Mouse (Mus musculus) MEL (cell line): ENCODE measurements around the gene Pkd1l2. TPM values are rescaled to one million over a fixed set of nuclear protein-coding genes. Genes with fewer than 3 reads are reported as not detected.

Experiments
- DNase-seq: peaks from one replicate; pipeline ENCODE4 v3.0.0; 2011; ENCODE audit warnings: low read depth, low spot score
- H3K27ac ChIP-seq: 2 replicates; pipeline ENCODE4 v1.5.1; 2012; ENCODE audit warnings: low read depth, mild to moderate bottlenecking, control low read depth, low read length, moderate library complexity; ENCODE audit not compliant: control insufficient read depth
- H3K27me3 ChIP-seq, 2 experiments: fragments of 150-350 bp in 1 of 2; sonication (generic) in 1 of 2; 2 replicates each; pipeline ENCODE4 v1.6.1; 2012; ENCODE audit warnings: low read length in 2 of 2, mild to moderate bottlenecking in 2 of 2, improper control_type of control experiment in 1 of 2, moderate library complexity in 1 of 2; ENCODE audit not compliant: insufficient read depth in 2 of 2, control insufficient read depth in 1 of 2
- H3K36me3 ChIP-seq, 2 experiments: 2 replicates each; pipeline ENCODE4 v1.6.1; 2012 to 2014; ENCODE audit warnings: low read length in 2 of 2, improper control_type of control experiment in 1 of 2, inconsistent platforms in 1 of 2, mild to moderate bottlenecking in 1 of 2; ENCODE audit not compliant: insufficient read depth in 2 of 2, control insufficient read depth in 1 of 2
- H3K4me1 ChIP-seq, 2 experiments: fragments of 150-350 bp in 1 of 2; sonication (generic) in 1 of 2; 2 replicates each; pipeline ENCODE4 v1.6.1; 2012; ENCODE audit warnings: low read length in 2 of 2, improper control_type of control experiment in 1 of 2, mild to moderate bottlenecking in 1 of 2; ENCODE audit not compliant: insufficient read depth in 2 of 2, control insufficient read depth in 1 of 2
- H3K4me3 ChIP-seq, 2 experiments: fragments of 150-350 bp in 1 of 2; sonication (generic) in 1 of 2; 2 replicates each; pipeline ENCODE4 v1.5.1; 2012; ENCODE audit warnings: low read depth in 2 of 2, low read length in 2 of 2, mild to moderate bottlenecking in 2 of 2, moderate library complexity in 2 of 2, control low read depth in 1 of 2, improper control_type of control experiment in 1 of 2; ENCODE audit not compliant: control insufficient read depth in 1 of 2, insufficient read depth in 1 of 2
- H3K79me2 ChIP-seq: 2 replicates; pipeline ENCODE4 v1.6.1; 2012; ENCODE audit warnings: mild to moderate bottlenecking, low read length, moderate library complexity; ENCODE audit not compliant: control insufficient read depth, poor library complexity, insufficient read depth
- H3K9ac ChIP-seq: 2 replicates; pipeline ENCODE4 v1.6.1; 2012; ENCODE audit warnings: low read depth, mild to moderate bottlenecking, control low read depth, low read length, moderate library complexity; ENCODE audit not compliant: control insufficient read depth, poor library complexity, severe bottlenecking
- H3K9me3 ChIP-seq: fragments of 150-350 bp; sonication (generic); replicated peaks from 2 replicates; pipeline ENCODE4 v1.6.1; 2012; ENCODE audit warnings: mild to moderate bottlenecking, low read length, improper control_type of control experiment, moderate library complexity; ENCODE audit not compliant: insufficient read depth
- CHD2 ChIP-seq: IDR thresholded peaks from 2 replicates; pipeline ENCODE4 v1.6.1; 2011; ENCODE audit warnings: low read length, improper control_type of control experiment
- CTCF ChIP-seq, 3 experiments: IDR thresholded peaks in 2 of 3; conservative IDR thresholded peaks in 1 of 3; 2 replicates each; pipeline ENCODE4 v1.5.1; 2011 to 2012; ENCODE audit warnings: low read length in 3 of 3, low read depth in 2 of 3, mild to moderate bottlenecking in 2 of 3, improper control_type of control experiment in 1 of 3, inconsistent platforms in 1 of 3, mixed read lengths in 1 of 3, moderate library complexity in 1 of 3; ENCODE audit not compliant: control insufficient read depth in 1 of 3, insufficient read depth in 1 of 3, poor library complexity in 1 of 3, severe bottlenecking in 1 of 3
- ELF1 ChIP-seq: IDR thresholded peaks from 2 replicates; pipeline ENCODE4 v1.6.1; 2014; ENCODE audit warnings: low read depth, mild to moderate bottlenecking, inconsistent platforms, low read length, improper control_type of control experiment, moderate library complexity
- EP300 ChIP-seq, 2 experiments: IDR thresholded peaks; 2 replicates each; pipeline ENCODE4 v1.6.1; 2011; ENCODE audit warnings: improper control_type of control experiment in 2 of 2, low read length in 2 of 2, low read depth in 1 of 2, mild to moderate bottlenecking in 1 of 2
- ETS1 ChIP-seq: IDR thresholded peaks from 2 replicates; pipeline ENCODE4 v1.6.1; 2012; ENCODE audit warnings: low read depth, mild to moderate bottlenecking, inconsistent platforms, low read length, improper control_type of control experiment, moderate library complexity
- GABPA ChIP-seq: IDR thresholded peaks from 2 replicates; pipeline ENCODE4 v1.6.1; 2012; ENCODE audit warnings: low read depth, mild to moderate bottlenecking, inconsistent platforms, low read length, improper control_type of control experiment, moderate library complexity
- GATA1 ChIP-seq: IDR thresholded peaks from 2 replicates; pipeline ENCODE4 v1.6.1; 2011; ENCODE audit warnings: low read depth, low read length, improper control_type of control experiment
- JUND ChIP-seq: IDR thresholded peaks from 2 replicates; pipeline ENCODE4 v1.6.1; 2011; ENCODE audit warnings: low read depth, mild to moderate bottlenecking, improper control_type of control experiment, low read length
- KAT2A ChIP-seq: conservative IDR thresholded peaks from 2 replicates; pipeline ENCODE4 v1.6.1; 2012; ENCODE audit warnings: low read depth, low read length, improper control_type of control experiment, inconsistent platforms
- MAFK ChIP-seq: IDR thresholded peaks from 2 replicates; pipeline ENCODE4 v1.6.1; 2011; ENCODE audit warnings: low read depth, mild to moderate bottlenecking, low read length, improper control_type of control experiment, borderline replicate concordance
- MAX ChIP-seq: IDR thresholded peaks from 2 replicates; pipeline ENCODE4 v1.6.1; 2011; ENCODE audit warnings: low read length, improper control_type of control experiment
- MYB ChIP-seq: IDR thresholded peaks from 2 replicates; pipeline ENCODE4 v1.6.1; 2011; ENCODE audit warnings: mild to moderate bottlenecking, low read depth, low read length, improper control_type of control experiment
- MYC ChIP-seq: IDR thresholded peaks from 2 replicates; pipeline ENCODE4 v1.6.1; 2011; ENCODE audit warnings: low read depth, mild to moderate bottlenecking, low read length, improper control_type of control experiment, moderate library complexity
- NELFE ChIP-seq: IDR thresholded peaks from 2 replicates; pipeline ENCODE4 v1.6.1; 2011; ENCODE audit warnings: low read depth, low read length, improper control_type of control experiment
- RAD21 ChIP-seq: IDR thresholded peaks from 2 replicates; pipeline ENCODE4 v1.6.1; 2011; ENCODE audit warnings: mild to moderate bottlenecking, low read depth, low read length, improper control_type of control experiment
- RCOR1 ChIP-seq: IDR thresholded peaks from 2 replicates; pipeline ENCODE4 v1.6.1; 2012; ENCODE audit warnings: low read depth, mild to moderate bottlenecking, inconsistent platforms, low read length, improper control_type of control experiment
- SIN3A ChIP-seq: IDR thresholded peaks from 2 replicates; pipeline ENCODE4 v1.6.1; 2012; ENCODE audit warnings: low read length, improper control_type of control experiment, inconsistent platforms
- TBP ChIP-seq: IDR thresholded peaks from 2 replicates; pipeline ENCODE4 v1.8.0; 2011; ENCODE audit warnings: low read depth, low read length, improper control_type of control experiment
- TCF12 ChIP-seq: IDR thresholded peaks from 2 replicates; pipeline ENCODE4 v1.6.1; 2014; ENCODE audit warnings: low read depth, mild to moderate bottlenecking, inconsistent platforms, low read length, improper control_type of control experiment, moderate library complexity
- USF1 ChIP-seq: IDR thresholded peaks from 2 replicates; pipeline ENCODE4 v1.6.1; 2014; ENCODE audit warnings: low read depth, mild to moderate bottlenecking, inconsistent platforms, low read length, improper control_type of control experiment, moderate library complexity
- ZC3H11A ChIP-seq: IDR thresholded peaks from 2 replicates; pipeline ENCODE4 v1.6.1; 2012; ENCODE audit warnings: low read depth, mild to moderate bottlenecking, inconsistent platforms, low read length, improper control_type of control experiment
- ZMIZ1 ChIP-seq: IDR thresholded peaks from 2 replicates; pipeline ENCODE4 v1.6.1; 2012; ENCODE audit warnings: low read depth, mild to moderate bottlenecking, inconsistent platforms, low read length, improper control_type of control experiment, moderate library complexity
- ZNF384 ChIP-seq: IDR thresholded peaks from 2 replicates; pipeline ENCODE4 v1.6.1; 2012; ENCODE audit warnings: low read depth, mild to moderate bottlenecking, inconsistent platforms, low read length, improper control_type of control experiment
- polyA plus RNA-seq, 2 experiments: library from polyadenylated mRNA; stranded (reverse) in 1 of 2; unstranded in 1 of 2; fragments of >175 nt in 1 of 2; fragments of >200 nt in 1 of 2; gene quantifications; 2 replicates each; pipeline versions ENCODE4 v1.2.1 to v1.2.4; 2012; ENCODE audit warnings: low replicate concordance in 2 of 2, low read depth in 1 of 2; ENCODE audit not compliant: insufficient read length in 2 of 2, insufficient read depth in 1 of 2, missing spikeins in 1 of 2
- total RNA-seq: library from RNA; depleted of rRNA; stranded (reverse); fragments of 300-350 nt; gene quantifications from 2 replicates; pipeline ENCODE4 v1.2.3, GENCODE M21; 2012; rRNA removed

The Pkd1l2 gene
- 0.92 and 1.5 TPM in 2 replicates for total RNA-seq
- under 1 TPM in 1 of 2 experiments, not detected in 1; 0.86 TPM for polyA plus RNA-seq

DNA sequence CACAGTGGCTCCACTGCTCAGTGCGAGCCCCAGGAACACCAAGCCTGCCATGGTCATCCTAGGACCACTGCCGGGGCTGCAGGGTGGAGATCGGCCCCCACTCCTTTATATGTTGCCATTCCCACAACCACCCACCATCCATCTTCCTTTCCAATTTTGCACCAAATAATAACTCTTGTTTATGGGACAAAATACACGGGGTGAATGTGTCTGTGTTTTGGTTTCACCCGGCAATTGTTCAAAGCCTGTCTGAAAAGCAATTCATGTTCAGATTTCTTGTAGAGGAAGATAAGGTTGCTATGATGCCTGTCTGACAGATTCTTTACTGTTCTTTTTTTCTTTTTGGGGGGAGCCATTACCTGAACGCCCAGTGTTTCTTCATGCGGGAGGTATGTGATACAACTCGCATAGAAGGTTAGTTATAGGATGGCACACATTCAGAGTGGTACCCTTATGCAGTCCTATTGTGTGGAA is at the start of gene Pkd1l2:
Gene Pkd1l2 (minus strand): TSS at position 51 of the 474 bp plus-strand sequence.
- Histone ChIP-seq H3K27me3 (no peaks in the 10 kb centered on the region), H3K79me2 (no peaks in the 10 kb centered on the region), H3K9me3 (no peaks in the 10 kb centered on the region), H3K9ac (peak within 1 kb of the TSS; percentile 32), H3K4me1 (peaks cover 47 to 73% of the 10 kb centered on the region in 2 experiments), H3K4me3 (peak within 1 kb of the TSS; percentile 10 to 16; a peak in 3 of 4 replicates), H3K36me3 (peaks cover 0 to 61% of the 10 kb centered on the region in 2 experiments; a peak in 2 of 4 replicates), H3K27ac (peak within 1 kb of the TSS; percentile 88)
- no peak for DNase-seq
- TF ChIP-seq ZNF384 (0 out of 2 replicates have a peak, but pooled peaks have one; percentile 9), NELFE (0 out of 2 replicates have a peak, but pooled peaks have one; percentile 14), GABPA (no peak), GATA1 (peak; percentile 53; the same call in 1 of the 2 replicates), RCOR1 (peak; percentile 82)

GRCm38 (mm10) chr8:117127063-117127462 is 44.8 kb upstream of the Pkd1l2 start:
- TF ChIP-seq RAD21 (no peak), CTCF (IDR thresholded peaks at IDR 0.05 in 2 of 3, conservative IDR thresholded peaks at IDR 0.05 in 1 of 3; ENCODE audit: control insufficient read depth in 1 of 3, insufficient read depth in 1 of 3, low read depth in 2 of 3, low read length in 3 of 3, poor library complexity in 1 of 3, severe bottlenecking in 1 of 3) (peak; percentile 39 to 55 (median 44); a peak in 5 of 6 replicates), ZNF384 (peak; percentile 86), ETS1 (peak; percentile 83), CHD2 (peak; percentile 22; the same call in 1 of the 2 replicates), ELF1 (peak; percentile 25; the same call in 1 of the 2 replicates), MAFK (peak; percentile 78), ZC3H11A (no peak), MYB (peak; percentile 95), TCF12 (peak; percentile 82), USF1 (no peak), GATA1 (peak; percentile 67), GABPA (peak; percentile 75; the same call in 1 of the 2 replicates), SIN3A (peak; percentile 65; the same call in 1 of the 2 replicates), TBP (peak; percentile 46; the same call in 1 of the 2 replicates), RCOR1 (no peak; the same call in 1 of the 2 replicates), MYC (0 out of 2 replicates have a peak, but pooled peaks have one; percentile 19), MAX (peak; percentile 38; the same call in 1 of the 2 replicates), EP300 (IDR thresholded peaks at IDR 0.05; ENCODE audit: low read depth in 1 of 2, low read length in 2 of 2) (peak; percentile 86 to 94), JUND (peak; percentile 30; the same call in 1 of the 2 replicates), ZMIZ1 (no peak), KAT2A (no peak)
- no peaks in the 10 kb centered on the region for H3K9me3 ChIP-seq
- no peak overlapping the region for H3K4me3 ChIP-seq
- H3K4me1 ChIP-seq: peaks cover 12 to 29% of the 10 kb centered on the region in 2 experiments
- no peaks in the 10 kb centered on the region for H3K27me3 ChIP-seq
- peak; percentile 75 for DNase-seq
- H3K36me3 ChIP-seq: peaks cover 0 to 23% of the 10 kb centered on the region in 2 experiments; a peak in 2 of 4 replicates
- H3K9ac ChIP-seq: no peak overlapping the region; the same call in 1 of the 2 replicates
- H3K27ac ChIP-seq: peak overlapping the region; percentile 74
- H3K79me2 ChIP-seq: no peaks in the 10 kb centered on the region
